Mouse (Mus musculus) neural tube, embryonic 15.5 days (tissue): ENCODE measurements around the gene Asb3. TPM values are rescaled to one million over a fixed set of nuclear protein-coding genes. Genes with fewer than 3 reads are reported as not detected.
"Not testable (repeated sequence)": the region's sequence is repeated elsewhere in the genome, so short reads cannot be mapped to it uniquely, and the experiment has no call there.

Experiments
- ATAC-seq: fragments of 200-750 bp; cut with Nextera tagmentation; 2 replicates; pipeline ENCODE4 v1.8.0; 2017; ENCODE audit warnings: mild to moderate bottlenecking, moderate TSS enrichment, moderate library complexity; ENCODE audit not compliant: low FRiP score
- H3K27ac ChIP-seq: fragments of 300-500 bp; sonication (generic); replicated peaks from 2 replicates; pipeline ENCODE4 v1.5.1; 2015; ENCODE audit warnings: mild to moderate bottlenecking, inconsistent platforms
- H3K27me3 ChIP-seq: fragments of 300-500 bp; sonication (generic); replicated peaks from 2 replicates; pipeline ENCODE4 v1.6.1; 2015; ENCODE audit warnings: inconsistent platforms
- H3K36me3 ChIP-seq: fragments of 300-500 bp; sonication (generic); 2 replicates; pipeline ENCODE4 v1.6.1; 2015; ENCODE audit warnings: inconsistent platforms
- H3K4me1 ChIP-seq: fragments of 300-500 bp; sonication (generic); 2 replicates; pipeline ENCODE4 v1.6.1; 2015; ENCODE audit warnings: inconsistent platforms
- H3K4me2 ChIP-seq: fragments of 300-500 bp; sonication (generic); 2 replicates; pipeline ENCODE4 v1.6.1; 2015; ENCODE audit warnings: inconsistent platforms, mild to moderate bottlenecking, moderate library complexity
- H3K4me3 ChIP-seq: fragments of 300-500 bp; sonication (generic); replicated peaks from 2 replicates; pipeline ENCODE4 v1.5.1; 2015; ENCODE audit warnings: mild to moderate bottlenecking, inconsistent platforms
- H3K9ac ChIP-seq: fragments of 300-500 bp; sonication (generic); replicated peaks from 2 replicates; pipeline ENCODE4 v1.6.1; 2015; ENCODE audit warnings: mild to moderate bottlenecking, inconsistent platforms
- H3K9me3 ChIP-seq: fragments of 300-500 bp; sonication (generic); replicated peaks from 2 replicates; pipeline ENCODE4 v1.6.1; 2016; ENCODE audit warnings: inconsistent platforms
- WGBS: fragments of 180-500 bp; shearing (Covaris S2); methylation state at CpG from one replicate; pipeline ENCODE4 v1.1.7; 2015; ENCODE audit warnings: mixed read lengths; 5-methylcytosine and 5-hydroxymethylcytosine counted together
- polyA plus RNA-seq: library from polyadenylated mRNA; unstranded; fragments of >200 nt; fragmentation: Nextera tagmentation; extraction: Ambion mirVana; gene quantifications from 2 replicates; pipeline ENCODE4 v1.2.1, GENCODE M21; 2015

Gene Asb3
- polyA plus RNA-seq, 1 experiment from 2014 or later, result 28.3 TPM

DNA sequence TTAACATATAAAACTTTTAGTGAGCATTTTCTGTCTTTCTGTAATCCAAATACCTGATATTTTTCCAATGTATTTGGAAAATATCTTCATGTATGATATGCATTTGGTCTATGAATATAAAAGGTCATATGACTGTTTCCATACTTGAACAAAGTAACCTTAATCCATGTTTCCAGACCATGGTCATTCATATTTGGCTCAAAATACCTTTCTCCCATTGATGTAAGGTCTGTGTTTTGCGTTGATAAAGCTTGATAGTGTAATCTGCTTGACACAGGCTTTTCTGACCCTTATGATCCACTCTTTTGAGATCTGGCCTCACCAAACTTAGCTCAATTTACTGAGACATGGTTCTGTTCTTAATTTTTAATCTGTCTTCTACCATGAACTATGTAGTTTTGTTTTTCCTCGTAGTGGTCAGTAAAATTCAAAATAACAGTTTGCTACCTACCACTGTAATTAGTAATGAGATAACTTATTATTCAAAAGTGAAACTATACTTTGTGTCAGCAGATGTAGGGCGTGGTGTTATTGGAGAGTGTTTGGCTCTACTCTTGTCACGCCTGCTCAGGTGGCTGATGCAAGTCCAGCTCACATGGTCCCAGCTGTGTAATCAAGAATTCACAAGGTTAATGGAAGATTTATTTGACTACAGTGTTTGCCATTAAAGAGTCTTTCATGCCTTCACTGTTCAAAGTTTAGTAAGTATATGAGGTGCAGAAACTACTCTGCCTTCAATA, 116.1 kb downstream of the Asb3 start:
- Histone ChIP-seq H3K4me2 (no peak overlapping the region), H3K4me1 (no peaks in the 10 kb centered on the region), H3K4me3 (no peak overlapping the region), H3K36me3 (no peaks in the 10 kb centered on the region; the same call in 1 of the 2 replicates), H3K9me3 (no peaks in the 10 kb centered on the region), H3K27ac (no peak overlapping the region), H3K9ac (no peak overlapping the region), H3K27me3 (no peaks in the 10 kb centered on the region)
- WGBS, result 94% methylated on average over 4 of the region's 4 CpGs
- no peak for ATAC-seq

DNA sequence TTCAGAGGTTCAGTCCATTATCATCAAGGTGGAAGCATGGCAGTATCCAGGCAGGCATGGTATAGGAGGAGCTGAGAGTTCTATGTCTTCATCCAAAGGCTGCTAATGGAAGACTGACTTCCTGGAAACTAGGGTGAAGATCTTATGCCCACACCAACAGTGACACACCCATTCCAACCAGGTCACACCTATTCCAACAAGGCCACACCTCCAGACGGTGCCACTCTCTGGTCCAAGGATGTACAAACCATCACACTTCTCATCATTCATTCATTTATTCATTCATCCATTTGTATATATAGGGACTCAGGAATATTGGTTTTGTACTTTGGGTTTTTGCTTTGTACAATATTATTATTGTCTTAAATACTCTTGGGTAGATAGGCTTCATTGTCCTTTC, 124.5 kb downstream of the Asb3 start:
- 100% methylated on average over 1 of the region's 1 CpGs for WGBS
- not testable (repeated sequence) for H3K4me1 ChIP-seq, H3K36me3 ChIP-seq, ATAC-seq, H3K27ac ChIP-seq, H3K4me2 ChIP-seq, H3K4me3 ChIP-seq, H3K9me3 ChIP-seq, H3K27me3 ChIP-seq, H3K9ac ChIP-seq

DNA sequence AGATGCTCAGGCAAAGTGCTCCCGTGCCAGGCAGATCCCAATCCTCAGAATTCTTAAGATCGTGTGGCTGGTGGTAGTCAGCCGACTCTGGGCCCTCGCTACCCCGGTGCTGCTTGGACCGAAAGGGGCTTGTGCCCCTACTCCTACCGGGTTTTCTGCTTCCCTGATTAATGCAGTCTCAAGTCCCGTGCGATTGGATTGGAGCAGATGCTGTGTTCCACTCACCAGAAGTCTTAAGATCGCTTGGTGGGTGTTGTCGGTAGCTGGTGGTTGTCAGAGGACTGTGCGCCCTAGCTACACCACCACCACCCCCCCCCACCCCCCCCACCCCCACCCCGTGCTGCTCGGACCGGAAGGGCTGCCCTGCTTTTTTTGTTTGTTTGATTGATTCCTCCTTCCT, 132.2 kb downstream of the Asb3 start:
- WGBS, result 60% methylated on average over 15 of the region's 15 CpGs
- ATAC-seq, result not testable (repeated sequence)

DNA sequence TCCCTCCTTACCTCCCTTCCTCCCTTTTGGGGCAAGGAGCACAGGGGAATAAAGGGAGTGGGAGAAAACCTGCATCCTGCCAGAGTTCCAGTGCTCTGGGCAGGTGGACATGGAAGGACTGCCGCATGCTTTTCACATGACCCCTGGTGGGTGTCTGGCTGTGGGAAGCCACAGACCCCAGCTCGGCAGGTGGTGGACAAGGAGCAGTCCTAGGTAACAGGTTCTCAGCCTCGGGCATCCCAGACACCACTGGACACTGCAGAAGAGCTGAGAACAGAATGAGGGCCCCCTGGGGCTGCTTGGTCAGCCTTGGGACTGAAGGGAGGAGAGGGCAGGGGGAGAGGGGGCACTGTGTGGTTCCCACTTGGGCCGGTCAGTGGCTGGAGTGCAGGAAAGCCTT, 149.7 kb downstream of the Asb3 start:
- Histone ChIP-seq H3K4me3 (no peak overlapping the region), H3K27me3 (no peaks in the 10 kb centered on the region)
- ATAC-seq, result no peak

More for the DNA sequence above, 132.2 kb downstream of the Asb3 start:
- H3K4me1 ChIP-seq, H3K36me3 ChIP-seq, H3K4me3 ChIP-seq, H3K9me3 ChIP-seq, H3K9ac ChIP-seq, H3K4me2 ChIP-seq, H3K27me3 ChIP-seq, H3K27ac ChIP-seq: not testable (repeated sequence)

DNA sequence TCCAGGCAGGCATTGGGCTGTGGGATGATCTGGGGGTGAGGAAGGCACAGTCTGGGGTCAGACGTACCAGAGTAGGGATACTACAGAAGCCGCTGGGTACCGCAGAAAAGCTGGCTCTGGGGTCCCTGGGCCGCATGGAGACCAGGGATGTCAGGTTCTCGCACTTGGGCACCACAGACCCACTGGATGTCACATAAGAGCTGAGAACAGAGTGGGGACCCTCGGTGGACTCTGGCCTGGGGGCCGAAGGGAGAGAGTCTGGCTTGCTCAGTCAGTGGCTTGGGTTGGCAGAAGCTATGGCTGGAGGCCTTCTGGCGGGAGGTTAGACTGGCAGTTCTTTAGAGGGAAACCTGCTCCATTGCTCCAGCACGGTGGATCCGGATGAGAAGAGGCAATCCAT, 204.8 kb downstream of the Asb3 start:
- Histone ChIP-seq H3K36me3 (no peaks in the 10 kb centered on the region), H3K4me2 (no peak overlapping the region), H3K27ac (no peak overlapping the region), H3K27me3 (no peaks in the 10 kb centered on the region), H3K4me1 (no peaks in the 10 kb centered on the region), H3K9ac (no peak overlapping the region), H3K4me3 (no peak overlapping the region), H3K9me3 (no peaks in the 10 kb centered on the region)
- ATAC-seq, result no peak
- WGBS, result 86% methylated on average over 10 of the region's 10 CpGs

More for the DNA sequence above, 149.7 kb downstream of the Asb3 start:
- Histone ChIP-seq H3K9me3 (0 out of 2 replicates have a peak, but pooled peaks cover 6% of the 10 kb centered on the region), H3K27ac (no peak overlapping the region), H3K4me1 (no peaks in the 10 kb centered on the region), H3K9ac (no peak overlapping the region), H3K36me3 (peaks cover 22% of the 10 kb centered on the region), H3K4me2 (no peak overlapping the region)
- WGBS, result 84% methylated on average over 4 of the region's 4 CpGs

DNA sequence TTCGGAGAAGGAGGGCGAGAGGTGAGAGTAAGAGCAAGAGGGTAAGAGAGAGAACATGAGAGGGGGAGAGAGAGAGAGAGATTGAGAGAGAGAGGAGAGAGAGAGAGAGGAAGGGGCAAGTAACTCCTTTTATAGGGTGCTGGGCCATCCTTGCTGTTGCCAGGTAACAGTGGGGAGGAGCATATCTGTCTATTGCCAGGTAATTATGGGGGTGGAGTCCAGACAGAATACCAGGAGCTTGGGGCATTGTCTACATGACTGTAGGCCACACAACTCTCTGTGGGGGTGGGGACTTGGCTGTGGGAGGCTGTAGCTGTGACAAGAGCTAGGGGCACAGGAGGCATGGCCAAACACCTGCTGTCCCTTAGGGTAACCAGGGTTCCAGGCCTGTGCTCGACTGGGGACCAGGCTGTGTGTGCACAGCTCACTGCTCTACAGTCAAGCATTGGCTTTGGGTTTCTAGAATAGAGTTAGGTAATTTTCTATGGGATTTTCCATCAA, 205.3 kb downstream of the Asb3 start:
- no peak overlapping the region for H3K9ac ChIP-seq
- H3K4me3 ChIP-seq, result no peak overlapping the region
- ATAC-seq, result no peak
- 58% methylated on average over 3 of the region's 3 CpGs for WGBS
- no peak overlapping the region for H3K27ac ChIP-seq
- H3K27me3 ChIP-seq, result no peaks in the 10 kb centered on the region
- no peak overlapping the region for H3K4me2 ChIP-seq
- no peaks in the 10 kb centered on the region for H3K4me1 ChIP-seq
- H3K9me3 ChIP-seq, result no peaks in the 10 kb centered on the region
- no peaks in the 10 kb centered on the region for H3K36me3 ChIP-seq

DNA sequence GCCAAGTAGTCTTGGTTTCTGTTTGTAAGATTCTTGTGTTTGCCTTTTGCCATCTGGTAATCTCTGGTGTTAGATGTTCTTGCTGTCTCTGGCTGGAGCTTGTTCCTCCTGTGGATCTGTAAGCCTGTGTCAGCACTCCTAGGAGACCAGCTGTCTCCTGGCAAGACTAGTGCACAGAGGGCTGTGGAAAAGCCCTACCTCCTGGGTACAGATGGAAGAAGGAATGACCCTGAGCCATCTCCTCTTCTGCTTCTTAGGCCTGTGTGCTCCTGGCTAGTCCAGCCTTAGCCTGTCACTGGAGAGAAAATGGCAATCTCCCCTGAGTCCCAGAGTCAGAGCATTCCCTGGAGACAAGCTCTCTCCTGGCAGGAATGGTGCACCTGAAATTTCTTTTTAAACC, 214.3 kb downstream of the Asb3 start:
- H3K4me2 ChIP-seq, H3K4me3 ChIP-seq, H3K27me3 ChIP-seq, H3K9ac ChIP-seq, ATAC-seq, H3K4me1 ChIP-seq, H3K36me3 ChIP-seq, H3K9me3 ChIP-seq, H3K27ac ChIP-seq: not testable (repeated sequence)

DNA sequence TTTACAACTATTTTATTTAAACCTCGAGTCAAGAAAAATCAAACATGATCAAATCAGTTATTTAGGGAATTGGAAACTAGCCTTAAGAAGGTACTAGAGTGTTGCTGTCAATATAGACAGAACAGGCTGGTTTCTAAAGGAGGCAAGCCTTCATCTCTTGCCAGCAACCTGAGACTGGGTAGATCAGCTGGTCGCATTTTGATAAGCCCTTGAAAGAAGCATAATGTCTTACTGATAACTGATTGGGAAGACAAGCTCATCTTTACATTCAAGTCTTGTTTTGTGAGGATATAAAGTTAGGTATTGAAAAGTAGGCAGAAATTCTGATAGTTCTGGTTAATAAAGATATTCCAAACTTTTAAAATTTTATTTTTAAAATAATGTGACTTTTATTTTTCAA, 217.0 kb downstream of the Asb3 start:
- Histone ChIP-seq H3K9me3 (no peaks in the 10 kb centered on the region), H3K27ac (no peak overlapping the region), H3K4me2 (no peak overlapping the region), H3K36me3 (no peaks in the 10 kb centered on the region), H3K4me1 (no peaks in the 10 kb centered on the region), H3K4me3 (no peak overlapping the region), H3K9ac (no peak overlapping the region), H3K27me3 (no peaks in the 10 kb centered on the region)
- ATAC-seq, result no peak
- 92% methylated on average over 2 of the region's 2 CpGs for WGBS

DNA sequence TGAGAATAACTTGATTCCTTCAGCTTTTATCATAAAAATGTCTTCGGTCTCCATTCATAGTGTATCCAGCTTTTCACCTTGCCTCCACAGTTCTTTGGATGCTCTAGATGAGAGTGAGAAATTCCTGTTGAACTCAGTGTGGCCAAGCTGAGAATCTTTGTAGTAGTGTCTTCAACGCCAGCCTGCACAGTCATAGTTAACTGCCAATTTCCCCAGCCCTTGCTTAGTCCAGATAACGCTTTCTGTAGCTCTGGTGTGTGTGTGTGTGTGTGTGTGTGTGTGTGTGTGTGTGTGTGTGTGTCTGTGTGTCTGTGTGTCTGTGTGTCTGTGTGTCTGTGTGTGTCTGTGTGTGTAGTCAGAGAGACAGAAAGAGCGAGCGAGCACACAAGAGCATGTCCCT, 220.1 kb downstream of the Asb3 start:
- no peak for ATAC-seq
- H3K27ac ChIP-seq, result no peak overlapping the region
- 83% methylated on average over 5 of the region's 5 CpGs for WGBS

DNA sequence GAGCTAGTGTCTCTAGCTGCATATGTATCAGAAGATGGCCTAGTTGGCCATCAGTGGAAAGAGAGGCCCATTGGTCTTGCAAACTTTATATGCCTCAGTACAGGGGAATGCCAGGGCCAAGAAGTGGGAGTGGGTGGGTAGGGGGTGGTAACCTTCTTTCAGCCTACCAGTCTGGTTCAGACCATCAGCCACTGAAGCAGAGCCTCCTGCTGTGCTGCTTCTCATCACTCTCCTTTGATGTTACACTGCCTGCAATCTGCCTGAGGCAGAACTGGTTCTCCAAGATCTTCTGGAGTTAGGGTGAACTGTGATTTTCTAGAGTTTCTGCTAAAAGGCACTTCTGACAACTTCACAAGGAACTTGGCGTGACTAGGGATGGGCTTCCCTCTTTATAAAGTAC, 241.7 kb downstream of the Asb3 start:
- 73% methylated on average over 1 of the region's 1 CpGs for WGBS
- not testable (repeated sequence) for H3K4me1 ChIP-seq, H3K4me2 ChIP-seq, H3K9me3 ChIP-seq, H3K36me3 ChIP-seq, H3K27ac ChIP-seq, H3K9ac ChIP-seq, H3K27me3 ChIP-seq, ATAC-seq, H3K4me3 ChIP-seq

More for the DNA sequence above, 220.1 kb downstream of the Asb3 start:
- H3K9me3 ChIP-seq, result no peaks in the 10 kb centered on the region
- no peak overlapping the region for H3K9ac ChIP-seq
- no peak overlapping the region for H3K4me3 ChIP-seq
- no peak overlapping the region for H3K4me2 ChIP-seq
- H3K4me1 ChIP-seq, result no peaks in the 10 kb centered on the region
- no peaks in the 10 kb centered on the region for H3K36me3 ChIP-seq
- H3K27me3 ChIP-seq, result no peaks in the 10 kb centered on the region

DNA sequence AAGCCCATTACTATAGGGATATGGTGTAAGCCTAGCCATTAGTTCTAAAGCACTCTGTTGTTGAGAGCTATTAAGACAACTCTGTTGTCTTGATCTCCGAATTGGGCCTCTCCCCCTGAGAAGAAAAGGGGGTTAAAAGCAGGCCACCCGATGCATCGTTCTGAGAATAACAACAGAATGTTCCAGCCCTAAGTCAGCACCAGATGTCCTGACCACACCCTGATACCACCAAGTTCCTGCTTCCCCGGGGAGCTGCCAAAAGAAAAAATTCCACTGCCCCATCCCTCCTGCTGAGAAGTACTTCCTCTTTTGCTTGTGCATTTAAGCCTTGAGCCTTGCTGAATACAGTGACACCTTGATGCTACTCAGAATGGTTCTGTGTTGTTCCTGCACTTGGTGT, 248.5 kb downstream of the Asb3 start:
- H3K4me3 ChIP-seq, H3K27ac ChIP-seq, H3K4me1 ChIP-seq, H3K4me2 ChIP-seq, H3K36me3 ChIP-seq, H3K9ac ChIP-seq, H3K27me3 ChIP-seq, H3K9me3 ChIP-seq, ATAC-seq: not testable (repeated sequence)
- WGBS, result 59% methylated on average over 4 of the region's 4 CpGs

DNA sequence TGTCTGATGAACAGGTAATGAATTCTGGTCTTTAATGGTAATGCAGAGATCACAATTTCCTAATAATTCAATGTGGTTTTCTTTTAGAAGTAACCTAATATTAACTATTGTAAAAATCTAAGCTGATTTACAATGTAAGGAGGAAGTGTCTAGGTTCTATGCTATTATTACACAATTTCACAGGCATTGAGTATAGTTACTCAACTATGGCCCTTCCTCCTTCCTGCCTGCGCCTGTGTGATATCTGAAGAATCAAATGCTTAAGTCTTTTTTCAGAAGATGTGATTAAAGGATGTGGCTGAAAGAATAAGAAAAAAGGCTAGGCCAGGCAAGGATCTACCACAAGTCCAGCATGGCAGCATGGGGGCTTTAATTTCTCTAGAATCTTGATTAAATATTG, 249.6 kb downstream of the Asb3 start:
- not testable (repeated sequence) for H3K9me3 ChIP-seq, H3K27ac ChIP-seq, H3K4me3 ChIP-seq, H3K36me3 ChIP-seq, H3K9ac ChIP-seq, H3K4me1 ChIP-seq, H3K27me3 ChIP-seq, ATAC-seq, H3K4me2 ChIP-seq
- WGBS, result 92% methylated on average over 1 of the region's 1 CpGs
